Mouse (Mus musculus): ENCODE data around the gene Prtn3. TPM values are rescaled to one million over a fixed set of nuclear protein-coding genes. Genes with fewer than 3 reads are reported as not detected.

The Prtn3 gene
- total and polyA plus RNA-seq, 3 experiments = 0.30 to 0.39 TPM; not detected in 1

DNA sequence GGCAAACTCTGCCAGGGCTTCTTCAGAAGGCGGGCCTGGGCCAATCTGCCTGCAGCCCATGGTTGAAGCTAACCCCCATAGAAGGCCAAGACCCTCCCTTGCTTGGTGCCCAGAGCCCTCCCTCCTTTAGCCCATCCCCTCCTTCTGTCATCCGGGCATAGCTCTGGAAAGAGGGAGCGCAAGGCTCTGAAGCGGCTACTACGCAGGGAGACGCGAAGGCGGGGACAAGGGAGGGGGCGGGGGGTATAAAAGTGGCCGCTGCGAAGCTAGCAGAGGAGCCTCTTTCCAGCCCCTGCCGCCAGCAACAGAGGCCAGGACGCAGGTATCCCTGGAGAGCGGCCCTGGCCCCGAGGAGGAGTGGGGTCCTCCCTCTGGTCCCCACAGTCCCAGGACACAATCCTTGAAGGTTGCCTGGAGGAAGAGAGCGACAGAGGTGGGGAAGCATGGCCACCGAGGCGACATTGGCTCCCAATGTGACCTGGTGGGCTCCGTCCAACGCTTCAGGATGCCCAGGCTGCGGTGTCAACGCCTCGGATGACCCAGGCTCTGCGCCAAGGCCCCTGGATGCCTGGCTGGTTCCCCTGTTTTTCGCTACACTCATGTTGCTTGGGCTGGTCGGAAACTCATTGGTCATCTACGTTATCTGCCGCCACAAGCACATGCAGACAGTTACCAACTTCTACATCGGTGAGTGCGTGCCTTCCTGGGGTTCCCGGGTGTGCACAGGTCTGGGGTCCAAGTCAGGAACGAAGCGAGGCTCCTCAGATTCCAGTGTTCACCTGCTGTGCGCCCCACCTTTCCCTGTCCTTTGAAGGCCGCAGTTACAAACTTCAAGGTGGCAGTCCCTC lies 44.2 kb downstream of the Prtn3 start:
- Histone ChIP-seq H3K4me2 (ENCODE audit: insufficient read depth, low read depth, poor library complexity, severe bottlenecking) (no peak overlapping the region), H3K27ac (ENCODE audit: insufficient read depth, low read depth) (no peak overlapping the region), H3K4me1 (ENCODE audit: control insufficient read depth in 1 of 2, insufficient read depth in 2 of 2) (peaks cover 10 to 35% of the 10 kb centered on the region in 2 experiments), H3K27me3 (replicated peaks) (no peaks in the 10 kb centered on the region), H3K79me2 (replicated peaks; ENCODE audit: control insufficient read depth, extremely low read depth, insufficient read depth, poor library complexity, severe bottlenecking) (no peaks in the 10 kb centered on the region; the same call in 1 of the 2 replicates), H3K36me3 (replicated peaks in 1 of 2; ENCODE audit: control insufficient read depth in 1 of 2, insufficient read depth in 1 of 2, low read length in 1 of 2) (peaks cover 0 to 7% of the 10 kb centered on the region in 2 experiments), H3K9ac (ENCODE audit: insufficient read depth, low read depth) (no peak overlapping the region), H3K9me3 (replicated peaks; ENCODE audit: low read length) (peaks cover 4% of the 10 kb centered on the region), H3K4me3 (replicated peaks in 1 of 3; ENCODE audit: low read depth in 2 of 3, low read length in 2 of 3, poor library complexity in 1 of 3) (no peak overlapping the region)
- dilution Hi-C loops (cut with MboI; ENCODE audit: extremely low pct_ligation_motif_present, extremely low pct_unique_long_range_greater_than_20kb, low sequenced_read_pairs) = no loop called here
- in situ Hi-C loops (cut with MboI; ENCODE audit: low pct_ligation_motif_present, low pct_unique_long_range_greater_than_20kb, low sequenced_read_pairs) = no loop called here
- no peak for DNase-seq (ENCODE audit: extremely low read depth)
- TF ChIP-seq MAZ (IDR thresholded peaks at IDR 0.05; ENCODE audit: low read depth, low read length) = no peak
- no peak for TF ChIP-seq NRF1 (IDR thresholded peaks at IDR 0.05; ENCODE audit: low read depth, low read length)
- no peak for TF ChIP-seq POLR2AphosphoS2 (IDR thresholded peaks at IDR 0.05; ENCODE audit: low read depth, low read length)
- no peak for TF ChIP-seq ZKSCAN1 (IDR thresholded peaks at IDR 0.05; ENCODE audit: borderline replicate concordance, low read depth, low read length)

- DNase-seq (ENCODE audit: extremely low read depth) = no peak
- no peak overlapping the region for H3K4me3 ChIP-seq (replicated peaks in 1 of 3; ENCODE audit: low read depth in 2 of 3, low read length in 2 of 3, poor library complexity in 1 of 3)
Measured at GRCm38 (mm10) chr10:79919251-79919849, 45.1 kb downstream of the Prtn3 start.

More at GRCm38 (mm10) chr10:79919251-79919849, 45.1 kb downstream of the Prtn3 start:
- no peak overlapping the region for H3K9ac ChIP-seq (ENCODE audit: insufficient read depth, low read depth)
- TF ChIP-seq IRF4 (IDR thresholded peaks at IDR 0.05; ENCODE audit: low read depth, low read length) = no peak
- no peak for TF ChIP-seq CHD2 (IDR thresholded peaks at IDR 0.05; ENCODE audit: low read length)
- no peak for TF ChIP-seq BHLHE40 (IDR thresholded peaks at IDR 0.05; ENCODE audit: low read depth, low read length)
- no peak for TF ChIP-seq USF2 (conservative IDR thresholded peaks at IDR 0.05; ENCODE audit: low read depth, low read length)
- no peak for TF ChIP-seq RAD21 (IDR thresholded peaks at IDR 0.05; ENCODE audit: low read depth, low read length)
- TF ChIP-seq ZKSCAN1 (IDR thresholded peaks at IDR 0.05; ENCODE audit: borderline replicate concordance, low read depth, low read length) = no peak
- no peak for TF ChIP-seq POLR2A (IDR thresholded peaks at IDR 0.05; ENCODE audit: low read depth, low read length)
- no peak for TF ChIP-seq MYC (IDR thresholded peaks at IDR 0.05; ENCODE audit: low read depth, low read length)
- TF ChIP-seq MXI1 (IDR thresholded peaks at IDR 0.05; ENCODE audit: low read depth, low read length) = no peak
- no peak for TF ChIP-seq NRF1 (IDR thresholded peaks at IDR 0.05; ENCODE audit: low read depth, low read length)
- no peak for TF ChIP-seq HCFC1 (IDR thresholded peaks at IDR 0.05; ENCODE audit: low read depth, low read length)
- TF ChIP-seq KAT2A (IDR thresholded peaks at IDR 0.05; ENCODE audit: insufficient replicate concordance, low read length) = no peak
- TF ChIP-seq CTCF (conservative IDR thresholded peaks at IDR 0.05 in 1 of 2, IDR thresholded peaks at IDR 0.05 in 1 of 2; ENCODE audit: low read depth in 2 of 2, low read length in 2 of 2) = no peak
- TF ChIP-seq ZMIZ1 (IDR thresholded peaks at IDR 0.05; ENCODE audit: low read depth, low read length) = no peak
- no peak for TF ChIP-seq CHD1 (IDR thresholded peaks at IDR 0.05; ENCODE audit: low read depth, low read length)
- no peak for TF ChIP-seq RCOR1 (conservative IDR thresholded peaks at IDR 0.05; ENCODE audit: low read depth, low read length)
- TF ChIP-seq JUN (IDR thresholded peaks at IDR 0.05; ENCODE audit: insufficient read depth, low read depth, low read length) = no peak
- no peak for TF ChIP-seq ELF1 (IDR thresholded peaks at IDR 0.05; ENCODE audit: low read depth, low read length)
- no peak for TF ChIP-seq POLR2AphosphoS2 (IDR thresholded peaks at IDR 0.05; ENCODE audit: low read depth, low read length)
- in situ Hi-C loops (cut with MboI; ENCODE audit: low pct_ligation_motif_present, low pct_unique_long_range_greater_than_20kb, low sequenced_read_pairs) = no loop called here
- peaks cover 4% of the 10 kb centered on the region for H3K9me3 ChIP-seq (replicated peaks; ENCODE audit: low read length)
- no peaks in the 10 kb centered on the region; the same call in 1 of the 2 replicates for H3K79me2 ChIP-seq (replicated peaks; ENCODE audit: control insufficient read depth, extremely low read depth, insufficient read depth, poor library complexity, severe bottlenecking)
- peaks cover 10 to 38% of the 10 kb centered on the region in 2 experiments for H3K4me1 ChIP-seq (ENCODE audit: control insufficient read depth in 1 of 2, insufficient read depth in 2 of 2)
- peaks cover 0 to 2% of the 10 kb centered on the region in 2 experiments for H3K36me3 ChIP-seq (replicated peaks in 1 of 2; ENCODE audit: control insufficient read depth in 1 of 2, insufficient read depth in 1 of 2, low read length in 1 of 2)
- dilution Hi-C loops (cut with MboI; ENCODE audit: extremely low pct_ligation_motif_present, extremely low pct_unique_long_range_greater_than_20kb, low sequenced_read_pairs) = no loop called here
- no peaks in the 10 kb centered on the region for H3K27me3 ChIP-seq (replicated peaks)
- no peak overlapping the region for H3K4me2 ChIP-seq (ENCODE audit: insufficient read depth, low read depth, poor library complexity, severe bottlenecking)
- H3K27ac ChIP-seq (ENCODE audit: insufficient read depth, low read depth) = no peak overlapping the region
